ENCODE assay signal across 17 mouse cellular contexts in genomic region chr12:81208559-81208958, GRCm38 (mm10).
A peak's percentile ranks its signal among the peaks of the same experiment; 100 is the strongest.
DNase-seq lines count a peak whose midpoint lies in the region; ATAC-seq lines count a peak whose summit lies in the region.
"Had no signal": no experiment of that assay in that cellular context is flagged by ENCODE, and none has a peak within 500 bp of the region (broad histone marks: within the 10 kb centered on the region; RNA-seq: fewer than 3 reads in every experiment).

No protein-coding gene starts in this region.

- intact Hi-C loops in heart, postnatal 14 days (cut with DNase I): no loop called here

- DNase-seq in frontal cortex, adult 2 months (ENCODE audit: extremely low spot score in 1 of 2, low spot score in 1 of 2): no peak
- DNase-seq in heart, adult 11 months: peak; percentile 15
- no peak for DNase-seq in heart, postnatal 14 days
- DNase-seq: adrenal gland, adult 2 months; adrenal gland, adult 8-10 months; adrenal gland, postnatal 10 days; adrenal gland, postnatal 14 days; adrenal gland, postnatal 25 days; adrenal gland, postnatal 36 days; B cell, adult 2 months; cerebellum, adult 11 months; cerebellum, adult 11-12 months; cerebellum, adult 18-20 months had no signal

- peak; percentile 77; the same call in 1 of the 2 replicates for ATAC-seq in frontal cortex, adult (ENCODE audit: low TSS enrichment)
- ATAC-seq: activated CD4-positive, CD25-positive, alpha-beta regulatory T cell, adult 4 months; CD4-positive, CD25-positive, alpha-beta regulatory T cell, adult 4 months; Patski had no signal
